Mouse (Mus musculus) hindbrain, embryonic 11.5 days (tissue): Measurements from ENCODE around the gene Lrrc8e. TPM values are rescaled to one million over a fixed set of nuclear protein-coding genes. Genes with fewer than 3 reads are reported as not detected.
"Not testable (repeated sequence)": the region's sequence is repeated elsewhere in the genome, so short reads cannot be mapped to it uniquely, and the experiment has no call there.

Source experiments
- ATAC-seq: fragments of 200-750 bp; cut with Nextera tagmentation; 2 replicates; pipeline ENCODE4 v1.8.0; 2017; ENCODE audit warnings: mild to moderate bottlenecking, moderate TSS enrichment, moderate library complexity; ENCODE audit not compliant: low FRiP score
- DNase-seq: peaks from one replicate; pipeline ENCODE4 v3.0.0-alpha.2; 2015; ENCODE audit warnings: low spot score
- H3K27ac ChIP-seq: fragments of 300-500 bp; sonication (generic); 2 replicates; pipeline ENCODE4 v1.5.1; 2014; ENCODE audit warnings: mild to moderate bottlenecking, low read depth, low read length
- H3K27me3 ChIP-seq: fragments of 300-500 bp; sonication (generic); 2 replicates; pipeline ENCODE4 v1.6.1; 2014; ENCODE audit warnings: mild to moderate bottlenecking, low read length, moderate library complexity, mixed read lengths; ENCODE audit not compliant: control insufficient read depth, insufficient read depth
- H3K36me3 ChIP-seq: fragments of 300-500 bp; sonication (generic); 2 replicates; pipeline ENCODE4 v1.6.1; 2014; ENCODE audit warnings: mild to moderate bottlenecking, low read length, moderate library complexity, mixed read lengths; ENCODE audit not compliant: control insufficient read depth, insufficient read depth
- H3K4me1 ChIP-seq: fragments of 300-500 bp; sonication (generic); replicated peaks from 2 replicates; pipeline ENCODE4 v1.6.1; 2014; ENCODE audit warnings: low read length, mixed read lengths; ENCODE audit not compliant: control insufficient read depth, insufficient read depth
- H3K4me2 ChIP-seq: fragments of 300-500 bp; sonication (generic); replicated peaks from 2 replicates; pipeline ENCODE4 v1.6.1; 2014; ENCODE audit warnings: mild to moderate bottlenecking, low read depth, low read length
- H3K4me3 ChIP-seq: fragments of 300-500 bp; sonication (generic); 2 replicates; pipeline ENCODE4 v1.5.1; 2014; ENCODE audit warnings: low read depth, low read length
- H3K9ac ChIP-seq: fragments of 300-500 bp; sonication (generic); 2 replicates; pipeline ENCODE4 v1.6.1; 2014; ENCODE audit warnings: low read depth, low read length
- H3K9me3 ChIP-seq: fragments of 300-500 bp; sonication (generic); 2 replicates; pipeline ENCODE4 v1.6.1; 2016; ENCODE audit warnings: low read length; ENCODE audit not compliant: control insufficient read depth
- WGBS: fragments of 180-500 bp; shearing (Covaris S2); extraction: QIAGEN DNeasy Blood & Tissue Kit; methylation state at CpG from one replicate; pipeline ENCODE4 v1.1.7; 2014; 5-methylcytosine and 5-hydroxymethylcytosine counted together
- polyA plus RNA-seq: library from polyadenylated mRNA; unstranded; fragments of >200 nt; fragmentation: Nextera tagmentation; extraction: Ambion mirVana; gene quantifications from 2 replicates; pipeline ENCODE4 v1.2.1, GENCODE M21; 2014

The Lrrc8e gene
- polyA plus RNA-seq, 1 experiment from 2014 or later: 0.06 TPM

DNA sequence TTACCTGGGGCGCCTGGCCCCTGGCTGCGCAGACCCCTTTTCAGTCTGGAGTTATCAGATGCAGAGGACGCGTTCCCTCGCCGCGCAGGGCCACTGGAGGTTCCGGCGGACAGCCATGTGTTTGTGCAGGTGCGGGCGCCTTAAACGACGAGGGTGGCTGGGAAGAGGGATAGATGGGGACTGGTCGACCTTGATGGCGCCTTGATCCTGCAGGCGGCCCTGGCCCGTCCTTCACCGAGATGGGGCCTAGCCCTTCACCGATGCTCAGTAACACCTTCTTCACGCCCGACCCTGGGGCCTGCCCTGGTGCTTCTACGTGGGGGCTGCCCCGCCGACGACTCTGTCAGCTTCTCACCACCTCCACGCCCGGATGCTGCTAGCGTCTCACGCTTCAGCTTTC is 22.6 kb downstream of the Lrrc8e start:
- DNase-seq (no peak), ATAC-seq (no peak)
- no peak overlapping the region for H3K4me2 ChIP-seq
- H3K9me3 ChIP-seq: no peaks in the 10 kb centered on the region
- no peak overlapping the region for H3K4me3 ChIP-seq
- 10% methylated on average over 29 of the region's 29 CpGs for WGBS
- no peaks in the 10 kb centered on the region for H3K27me3 ChIP-seq
- peaks cover 10% of the 10 kb centered on the region for H3K4me1 ChIP-seq
- H3K9ac ChIP-seq: no peak overlapping the region
- H3K36me3 ChIP-seq: peaks cover 7% of the 10 kb centered on the region
- H3K27ac ChIP-seq: no peak overlapping the region

- H3K4me1 ChIP-seq: peaks cover 11% of the 10 kb centered on the region
- H3K36me3 ChIP-seq: 0 out of 2 replicates have a peak, but pooled peaks cover 2% of the 10 kb centered on the region
- ATAC-seq (no peak), DNase-seq (peak; percentile 90)
- H3K9ac ChIP-seq: no peak overlapping the region
- no peak overlapping the region for H3K27ac ChIP-seq
- no peak overlapping the region for H3K4me2 ChIP-seq
- 34% methylated on average over 26 of the region's 26 CpGs for WGBS
- H3K27me3 ChIP-seq: no peaks in the 10 kb centered on the region
- H3K9me3 ChIP-seq: no peaks in the 10 kb centered on the region
- H3K4me3 ChIP-seq: no peak overlapping the region
Measured at GRCm38 (mm10) chr8:4250306-4250970, 23.8 kb downstream of the Lrrc8e start.

- Histone ChIP-seq H3K27ac (no peak overlapping the region), H3K4me3 (peak overlapping the region; percentile 81), H3K36me3 (peaks cover 6% of the 10 kb centered on the region; the same call in 1 of the 2 replicates), H3K27me3 (no peaks in the 10 kb centered on the region), H3K9ac (peak overlapping the region; percentile 77), H3K4me2 (peak overlapping the region; percentile 31), H3K9me3 (no peaks in the 10 kb centered on the region), H3K4me1 (peaks cover 13% of the 10 kb centered on the region)
- DNase-seq: no peak
- ATAC-seq: peak; percentile 0; the same call in 1 of the 2 replicates
- WGBS: 47% methylated on average over 8 of the region's 8 CpGs
Measured at GRCm38 (mm10) chr8:4252116-4252760, 25.6 kb downstream of the Lrrc8e start.

DNA sequence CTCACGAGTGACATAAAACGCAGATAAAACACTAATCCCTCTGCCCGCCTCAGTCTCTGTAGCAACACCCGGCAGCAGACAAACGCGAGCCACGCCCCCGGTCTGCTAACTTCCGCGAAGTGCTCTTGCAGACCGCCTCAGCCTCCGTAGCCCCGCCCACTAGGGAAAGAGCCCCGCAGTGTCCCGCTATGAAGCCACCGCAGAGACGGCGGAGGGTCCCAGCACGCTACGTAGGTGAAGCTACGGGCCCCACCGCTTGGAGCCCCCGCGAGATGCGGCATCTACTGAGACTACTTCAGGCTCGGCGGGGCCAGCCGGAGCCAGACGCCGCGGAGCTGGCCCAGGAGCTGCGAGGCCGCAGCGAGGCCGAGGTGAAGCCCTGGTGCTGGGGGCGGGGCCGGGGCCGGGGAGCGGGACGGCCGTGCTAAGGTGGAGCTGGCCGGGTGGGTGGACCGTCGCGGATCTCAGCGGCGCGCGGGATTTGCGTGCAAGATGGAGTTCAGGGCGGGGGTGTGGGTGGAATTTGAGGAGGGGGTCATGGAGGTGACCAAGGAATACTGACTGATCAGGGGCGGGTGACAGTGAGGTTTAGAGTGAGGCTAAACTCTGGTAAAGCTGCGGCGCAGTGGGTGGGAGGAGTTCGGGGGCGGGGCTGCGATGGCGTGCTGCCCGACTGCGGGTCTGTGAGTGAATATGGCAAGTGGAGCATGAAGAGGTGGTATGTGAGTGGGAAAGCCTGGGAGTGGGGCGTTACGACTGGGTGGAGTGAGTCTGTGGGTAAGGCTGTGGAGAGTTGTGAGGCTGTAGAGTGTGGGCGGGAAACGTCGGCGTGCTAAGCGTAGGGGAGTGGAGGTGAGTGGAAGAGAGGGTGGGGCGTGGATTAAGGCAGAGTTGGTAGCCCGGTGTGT is 26.6 kb downstream of the Lrrc8e start, which contains the start of gene Snapc2:
TSS of gene Snapc2 (plus strand) at position 147 of the 908 bp plus-strand sequence.
- peak within 1 kb of the TSS; percentile 81 for H3K4me3 ChIP-seq
- H3K4me1 ChIP-seq: peaks cover 18% of the 10 kb centered on the region
- WGBS: under 1% methylated on average over 65 of the region's 69 CpGs
- H3K27me3 ChIP-seq: no peaks in the 10 kb centered on the region
- H3K9ac ChIP-seq: peak within 1 kb of the TSS; percentile 77
- peak; percentile 91 for ATAC-seq
- peaks cover 6% of the 10 kb centered on the region; the same call in 1 of the 2 replicates for H3K36me3 ChIP-seq
- DNase-seq: peak; percentile 98
- H3K27ac ChIP-seq: peak within 1 kb of the TSS; percentile 83
- no peaks in the 10 kb centered on the region for H3K9me3 ChIP-seq
- H3K4me2 ChIP-seq: peak within 1 kb of the TSS; percentile 78

GRCm38 (mm10) chr8:4254001-4254400 is 27.4 kb downstream of the Lrrc8e start:
- WGBS: 67% methylated on average over 6 of the region's 6 CpGs
- peaks cover 18% of the 10 kb centered on the region for H3K4me1 ChIP-seq
- H3K27me3 ChIP-seq: no peaks in the 10 kb centered on the region
- no peaks in the 10 kb centered on the region for H3K9me3 ChIP-seq
- peaks cover 6% of the 10 kb centered on the region; the same call in 1 of the 2 replicates for H3K36me3 ChIP-seq
- H3K4me3 ChIP-seq: peak overlapping the region; percentile 81
- H3K27ac ChIP-seq: no peak overlapping the region
- peak overlapping the region; percentile 77; the same call in 1 of the 2 replicates for H3K9ac ChIP-seq
- no peak for ATAC-seq
- DNase-seq: peak; percentile 25
- peak overlapping the region; percentile 78 for H3K4me2 ChIP-seq

DNA sequence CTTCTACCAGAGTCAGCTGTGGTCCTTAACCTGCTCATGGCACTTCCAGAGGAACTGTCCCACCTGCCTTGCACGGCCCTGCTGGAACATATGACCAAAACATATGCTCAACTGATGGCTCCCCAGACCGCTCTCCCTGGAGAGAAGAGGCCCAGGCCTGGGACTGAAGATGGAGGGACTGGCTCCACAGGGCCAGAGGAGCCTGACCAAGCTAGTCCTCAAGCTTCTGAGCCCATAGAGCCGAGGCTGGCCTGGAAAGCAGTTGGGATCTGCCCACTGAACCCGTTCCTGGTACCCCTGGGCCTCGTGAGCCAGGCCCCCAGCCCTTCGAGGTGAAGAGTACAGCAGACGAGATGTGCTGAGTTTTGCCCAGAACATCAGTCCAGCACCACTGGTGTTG is 28.8 kb downstream of the Lrrc8e start:
- not testable (repeated sequence) for H3K27ac ChIP-seq, DNase-seq, H3K4me3 ChIP-seq, H3K4me2 ChIP-seq, H3K36me3 ChIP-seq, ATAC-seq, H3K27me3 ChIP-seq, H3K9me3 ChIP-seq, H3K9ac ChIP-seq
- H3K4me1 ChIP-seq: peaks cover 16% of the 10 kb centered on the region
- 88% methylated on average over 7 of the region's 7 CpGs for WGBS

GRCm38 (mm10) chr8:4256911-4257310 is 30.3 kb downstream of the Lrrc8e start:
- peaks cover 8% of the 10 kb centered on the region; the same call in 1 of the 2 replicates for H3K36me3 ChIP-seq
- no peak overlapping the region for H3K4me3 ChIP-seq
- DNase-seq: no peak
- H3K4me2 ChIP-seq: peak overlapping the region; percentile 80
- H3K9me3 ChIP-seq: no peaks in the 10 kb centered on the region
- H3K27ac ChIP-seq: no peak overlapping the region
- WGBS: 76% methylated on average over 4 of the region's 4 CpGs
- peaks cover 16% of the 10 kb centered on the region for H3K4me1 ChIP-seq
- no peak overlapping the region for H3K9ac ChIP-seq
- H3K27me3 ChIP-seq: no peaks in the 10 kb centered on the region
- no peak for ATAC-seq

DNA sequence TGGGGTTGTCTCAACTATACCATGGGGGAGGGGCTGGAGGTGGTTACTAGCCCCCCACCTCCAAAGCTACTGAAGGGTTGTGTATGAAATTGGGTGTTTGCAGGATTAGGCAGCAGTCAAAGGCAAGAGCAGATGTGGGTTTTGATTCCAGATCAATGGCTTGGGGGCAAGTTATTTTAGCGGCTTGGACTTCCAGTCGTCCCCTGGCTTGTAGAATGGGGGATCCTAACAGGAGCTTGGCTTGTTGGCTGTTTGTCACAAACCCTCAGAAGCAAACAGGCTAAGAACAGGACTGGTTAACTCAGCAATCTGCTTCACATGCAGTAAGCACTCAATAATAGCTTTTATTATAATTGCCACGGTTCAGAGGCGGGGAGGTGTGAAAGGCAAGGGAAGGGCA is 30.7 kb downstream of the Lrrc8e start:
- no peak for DNase-seq
- Histone ChIP-seq H3K4me1 (peaks cover 16% of the 10 kb centered on the region), H3K9me3 (no peaks in the 10 kb centered on the region), H3K4me3 (no peak overlapping the region), H3K9ac (peak overlapping the region; percentile 11; the same call in 1 of the 2 replicates), H3K4me2 (peak overlapping the region; percentile 80; the same call in 1 of the 2 replicates), H3K27me3 (no peaks in the 10 kb centered on the region), H3K27ac (no peak overlapping the region), H3K36me3 (peaks cover 8% of the 10 kb centered on the region; the same call in 1 of the 2 replicates)
- ATAC-seq: no peak
- 87% methylated on average over 4 of the region's 4 CpGs for WGBS
